Mouse (Mus musculus): Measurements from ENCODE around the gene Yars. TPM values are rescaled to one million over a fixed set of nuclear protein-coding genes. Genes with fewer than 3 reads are reported as not detected.

The Yars gene
- polyA plus RNA-seq, 1 experiment: 11.9 TPM

GRCm38 (mm10) chr4:129158549-129158948, 31.0 kb upstream of the Yars start:
- no peaks in the 10 kb centered on the region for H3K4me1 ChIP-seq (ENCODE audit: control insufficient read depth, insufficient read depth, low read length)
- no peak overlapping the region for H3K4me3 ChIP-seq (ENCODE audit: control insufficient read depth, low read depth, low read length)
- no peaks in the 10 kb centered on the region for H3K27me3 ChIP-seq (ENCODE audit: control insufficient read depth, insufficient read depth, low read length)
- no peak overlapping the region for H3K27ac ChIP-seq (ENCODE audit: control insufficient read depth, insufficient read depth, low read depth, low read length)
- peaks cover 2% of the 10 kb centered on the region; the same call in 1 of the 2 replicates for H3K36me3 ChIP-seq (ENCODE audit: control insufficient read depth, insufficient read depth, low read length)
- TF ChIP-seq POLR2A (IDR thresholded peaks at IDR 0.05; ENCODE audit: control insufficient read depth, low read depth, low read length) (no peak), CTCF (IDR thresholded peaks at IDR 0.05; ENCODE audit: control insufficient read depth, insufficient read depth, insufficient replicate concordance, low read depth, low read length) (no peak)

- Histone ChIP-seq H3K27ac (ENCODE audit: control insufficient read depth, insufficient read depth, low read depth, low read length) (no peak overlapping the region), H3K4me3 (ENCODE audit: control insufficient read depth, low read depth, low read length) (no peak overlapping the region), H3K36me3 (ENCODE audit: control insufficient read depth, insufficient read depth, low read length) (peaks cover 2% of the 10 kb centered on the region; the same call in 1 of the 2 replicates), H3K27me3 (ENCODE audit: control insufficient read depth, insufficient read depth, low read length) (no peaks in the 10 kb centered on the region), H3K4me1 (ENCODE audit: control insufficient read depth, insufficient read depth, low read length) (no peaks in the 10 kb centered on the region)
- no peak for TF ChIP-seq POLR2A (IDR thresholded peaks at IDR 0.05; ENCODE audit: control insufficient read depth, low read depth, low read length)
Observed at GRCm38 (mm10) chr4:129161076-129161475, 28.5 kb upstream of the Yars start.

- no peaks in the 10 kb centered on the region for H3K4me1 ChIP-seq (ENCODE audit: control insufficient read depth, insufficient read depth, low read length)
- peaks cover 2% of the 10 kb centered on the region; the same call in 1 of the 2 replicates for H3K36me3 ChIP-seq (ENCODE audit: control insufficient read depth, insufficient read depth, low read length)
- no peak for TF ChIP-seq CTCF (IDR thresholded peaks at IDR 0.05; ENCODE audit: control insufficient read depth, insufficient read depth, insufficient replicate concordance, low read depth, low read length)
- no peak for TF ChIP-seq POLR2A (IDR thresholded peaks at IDR 0.05; ENCODE audit: control insufficient read depth, low read depth, low read length)
- H3K4me3 ChIP-seq (ENCODE audit: control insufficient read depth, low read depth, low read length): no peak overlapping the region
- no peak overlapping the region for H3K27ac ChIP-seq (ENCODE audit: control insufficient read depth, insufficient read depth, low read depth, low read length)
- H3K27me3 ChIP-seq (ENCODE audit: control insufficient read depth, insufficient read depth, low read length): no peaks in the 10 kb centered on the region
Observed at GRCm38 (mm10) chr4:129161581-129162255, 27.8 kb upstream of the Yars start.

GRCm38 (mm10) chr4:129172529-129172928, 17.0 kb upstream of the Yars start:
- no peak overlapping the region for H3K27ac ChIP-seq (ENCODE audit: control insufficient read depth, insufficient read depth, low read depth, low read length)
- H3K27me3 ChIP-seq (ENCODE audit: control insufficient read depth, insufficient read depth, low read length): no peaks in the 10 kb centered on the region
- H3K4me3 ChIP-seq (ENCODE audit: control insufficient read depth, low read depth, low read length): no peak overlapping the region
- peaks cover 3% of the 10 kb centered on the region for H3K36me3 ChIP-seq (ENCODE audit: control insufficient read depth, insufficient read depth, low read length)
- TF ChIP-seq CTCF (IDR thresholded peaks at IDR 0.05; ENCODE audit: control insufficient read depth, insufficient read depth, insufficient replicate concordance, low read depth, low read length): no peak
- no peak for TF ChIP-seq POLR2A (IDR thresholded peaks at IDR 0.05; ENCODE audit: control insufficient read depth, low read depth, low read length)
- no peaks in the 10 kb centered on the region for H3K4me1 ChIP-seq (ENCODE audit: control insufficient read depth, insufficient read depth, low read length)

GRCm38 (mm10) chr4:129179560-129179959, 10.0 kb upstream of the Yars start:
- no peaks in the 10 kb centered on the region for H3K27me3 ChIP-seq (ENCODE audit: control insufficient read depth, insufficient read depth, low read length)
- peaks cover 2% of the 10 kb centered on the region; the same call in 1 of the 2 replicates for H3K36me3 ChIP-seq (ENCODE audit: control insufficient read depth, insufficient read depth, low read length)
- no peak overlapping the region for H3K27ac ChIP-seq (ENCODE audit: control insufficient read depth, insufficient read depth, low read depth, low read length)
- TF ChIP-seq CTCF (IDR thresholded peaks at IDR 0.05; ENCODE audit: control insufficient read depth, insufficient read depth, insufficient replicate concordance, low read depth, low read length) (no peak), POLR2A (IDR thresholded peaks at IDR 0.05; ENCODE audit: control insufficient read depth, low read depth, low read length) (no peak)
- H3K4me1 ChIP-seq (ENCODE audit: control insufficient read depth, insufficient read depth, low read length): no peaks in the 10 kb centered on the region
- no peak overlapping the region for H3K4me3 ChIP-seq (ENCODE audit: control insufficient read depth, low read depth, low read length)

GRCm38 (mm10) chr4:129188041-129188659, 1.4 kb upstream of the Yars start:
- no peak for TF ChIP-seq CTCF (IDR thresholded peaks at IDR 0.05; ENCODE audit: control insufficient read depth, insufficient read depth, insufficient replicate concordance, low read depth, low read length)
- no peak for TF ChIP-seq POLR2A (IDR thresholded peaks at IDR 0.05; ENCODE audit: control insufficient read depth, low read depth, low read length)
- Histone ChIP-seq H3K4me1 (ENCODE audit: control insufficient read depth, insufficient read depth, low read length) (peaks cover 8% of the 10 kb centered on the region), H3K36me3 (ENCODE audit: control insufficient read depth, insufficient read depth, low read length) (no peaks in the 10 kb centered on the region), H3K27ac (ENCODE audit: control insufficient read depth, insufficient read depth, low read depth, low read length) (no peak overlapping the region; the same call in 1 of the 2 replicates), H3K27me3 (ENCODE audit: control insufficient read depth, insufficient read depth, low read length) (no peaks in the 10 kb centered on the region), H3K4me3 (ENCODE audit: control insufficient read depth, low read depth, low read length) (peak overlapping the region; percentile 100; the same call in 1 of the 2 replicates)

GRCm38 (mm10) chr4:129188803-129189541, 588 bp upstream of the Yars start:
- Histone ChIP-seq H3K36me3 (ENCODE audit: control insufficient read depth, insufficient read depth, low read length) (no peaks in the 10 kb centered on the region; the same call in 1 of the 2 replicates), H3K27me3 (ENCODE audit: control insufficient read depth, insufficient read depth, low read length) (no peaks in the 10 kb centered on the region), H3K27ac (ENCODE audit: control insufficient read depth, insufficient read depth, low read depth, low read length) (peak overlapping the region; percentile 98), H3K4me1 (ENCODE audit: control insufficient read depth, insufficient read depth, low read length) (peaks cover 8% of the 10 kb centered on the region), H3K4me3 (ENCODE audit: control insufficient read depth, low read depth, low read length) (peak overlapping the region; percentile 100)
- TF ChIP-seq CTCF (IDR thresholded peaks at IDR 0.05; ENCODE audit: control insufficient read depth, insufficient read depth, insufficient replicate concordance, low read depth, low read length) (no peak), POLR2A (IDR thresholded peaks at IDR 0.05; ENCODE audit: control insufficient read depth, low read depth, low read length) (no peak; the same call in none of the 2 replicates)

All from testis, adult 2 months (tissue).